Mouse (Mus musculus) liver, embryonic 12.5 days (tissue): ENCODE data around the gene Dnajc17. TPM values are rescaled to one million over a fixed set of nuclear protein-coding genes. Genes with fewer than 3 reads are reported as not detected.

Experiments used
- ATAC-seq: fragments of 200-750 bp; cut with Nextera tagmentation; 2 replicates; pipeline ENCODE4 v1.8.0; 2017; ENCODE audit warnings: moderate number of reproducible peaks, mild to moderate bottlenecking, moderate library complexity
- H3K27ac ChIP-seq: fragments of 300-500 bp; sonication (generic); 2 replicates; pipeline ENCODE4 v1.5.1; 2016; ENCODE audit warnings: mild to moderate bottlenecking
- H3K27me3 ChIP-seq: fragments of 300-500 bp; sonication (generic); replicated peaks from 2 replicates; pipeline ENCODE4 v1.6.1; 2016; ENCODE audit warnings: mild to moderate bottlenecking, moderate library complexity
- H3K36me3 ChIP-seq: fragments of 300-500 bp; sonication (generic); 2 replicates; pipeline ENCODE4 v1.6.1; 2016; ENCODE audit warnings: mild to moderate bottlenecking, moderate library complexity
- H3K4me1 ChIP-seq: fragments of 300-500 bp; sonication (generic); 2 replicates; pipeline ENCODE4 v1.6.1; 2016
- H3K4me2 ChIP-seq: fragments of 300-500 bp; sonication (generic); 2 replicates; pipeline ENCODE4 v1.6.1; 2016; ENCODE audit warnings: mild to moderate bottlenecking, moderate library complexity
- H3K4me3 ChIP-seq: fragments of 300-500 bp; sonication (generic); 2 replicates; pipeline ENCODE4 v1.5.1; 2016; ENCODE audit warnings: mild to moderate bottlenecking, moderate library complexity
- H3K9ac ChIP-seq: fragments of 300-500 bp; sonication (generic); 2 replicates; pipeline ENCODE4 v1.6.1; 2016; ENCODE audit warnings: mild to moderate bottlenecking, moderate library complexity
- H3K9me3 ChIP-seq: fragments of 300-500 bp; sonication (generic); replicated peaks from 2 replicates; pipeline ENCODE4 v1.6.1; 2016; ENCODE audit warnings: mild to moderate bottlenecking, moderate library complexity
- whole genome bisulfite sequencing: fragments of 180-500 bp; shearing (Covaris S2); methylation state at CpG from one replicate; pipeline ENCODE4 v1.1.7; 2016; ENCODE audit not compliant: insufficient replicate concordance; 5-methylcytosine and 5-hydroxymethylcytosine counted together
- polyA plus RNA-seq: library from polyadenylated mRNA; unstranded; fragments of >200 nt; fragmentation: Nextera tagmentation; extraction: Ambion mirVana; gene quantifications from 2 replicates; pipeline ENCODE4 v1.2.1, GENCODE M21; 2016

Dnajc17 gene
- polyA plus RNA-seq, 1 experiment from 2014 or later: 13.2 TPM

DNA sequence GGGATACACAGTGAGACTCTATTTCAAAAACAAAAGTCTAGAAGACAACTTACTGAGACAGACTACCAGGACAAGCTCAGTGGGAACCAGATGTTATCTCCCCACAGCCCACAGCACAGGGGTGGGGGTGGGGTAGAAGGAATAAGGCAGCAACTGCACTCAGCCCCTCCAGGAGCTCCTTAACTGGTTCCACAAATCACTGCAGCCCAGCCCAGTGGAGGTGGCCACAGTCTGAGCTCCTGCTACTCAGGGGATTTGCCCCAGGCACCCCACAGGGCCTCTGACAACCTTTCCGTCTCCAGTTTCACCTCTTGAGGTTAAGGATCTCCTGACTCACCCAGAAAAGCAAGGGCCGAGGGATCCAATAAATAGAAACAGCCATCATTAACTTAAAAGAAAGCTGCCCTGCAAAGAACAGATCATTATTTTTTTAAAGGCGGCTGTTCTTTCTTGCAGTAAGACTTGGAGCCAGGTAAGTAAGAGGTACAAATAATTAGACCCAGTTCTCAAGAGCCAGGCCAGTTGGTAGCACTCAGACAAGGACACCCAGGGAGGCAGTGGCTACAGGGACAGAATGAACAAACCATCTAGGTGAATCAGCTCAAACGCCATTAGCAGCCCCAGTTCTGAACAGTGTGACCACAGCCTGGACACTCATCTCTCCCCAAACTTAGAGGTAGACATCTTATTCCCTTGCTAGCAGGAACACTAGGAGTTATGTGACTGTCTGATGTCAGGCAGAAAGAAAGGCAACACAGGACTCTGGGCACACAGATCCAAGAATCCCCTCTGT, 12.1 kb downstream of the Dnajc17 start:
- H3K9ac ChIP-seq: no peak overlapping the region
- no peak overlapping the region for H3K27ac ChIP-seq
- peaks cover 26% of the 10 kb centered on the region for H3K4me1 ChIP-seq
- WGBS: 55% methylated on average over 4 of the region's 4 CpGs
- H3K4me3 ChIP-seq: no peak overlapping the region
- H3K27me3 ChIP-seq: no peaks in the 10 kb centered on the region
- no peak overlapping the region for H3K4me2 ChIP-seq
- no peak for ATAC-seq
- no peaks in the 10 kb centered on the region for H3K9me3 ChIP-seq
- no peaks in the 10 kb centered on the region for H3K36me3 ChIP-seq

DNA sequence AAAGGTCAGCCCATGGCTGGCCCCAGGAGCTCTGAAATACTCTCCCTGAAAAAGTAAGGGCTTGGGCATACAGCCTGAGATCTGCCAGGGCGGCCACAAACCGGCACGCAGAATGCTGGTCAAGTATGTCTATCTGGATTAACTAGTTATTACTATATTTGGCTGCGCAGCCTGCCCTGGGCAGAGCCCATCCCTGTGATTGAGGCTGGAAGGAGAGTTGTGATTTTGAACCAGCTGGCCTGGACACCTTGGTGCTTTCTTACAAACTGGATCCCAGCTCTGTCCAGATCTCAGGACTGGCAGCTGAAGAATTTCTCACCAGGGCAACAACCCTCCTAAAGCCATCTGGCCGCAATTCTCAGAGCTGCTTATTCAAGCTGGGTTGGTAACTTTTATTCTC, 14.5 kb downstream of the Dnajc17 start:
- Histone ChIP-seq H3K27ac (no peak overlapping the region), H3K9me3 (no peaks in the 10 kb centered on the region), H3K4me3 (no peak overlapping the region), H3K4me2 (no peak overlapping the region), H3K36me3 (no peaks in the 10 kb centered on the region), H3K4me1 (peaks cover 36% of the 10 kb centered on the region), H3K9ac (no peak overlapping the region), H3K27me3 (no peaks in the 10 kb centered on the region)
- ATAC-seq: no peak
- 84% methylated on average over 5 of the region's 5 CpGs for WGBS

GRCm38 (mm10) chr2:119190969-119191368, 17.6 kb downstream of the Dnajc17 start:
- H3K4me3 ChIP-seq: no peak overlapping the region
- H3K4me2 ChIP-seq: no peak overlapping the region
- 73% methylated on average over 5 of the region's 5 CpGs for WGBS
- H3K9me3 ChIP-seq: no peaks in the 10 kb centered on the region
- H3K27ac ChIP-seq: no peak overlapping the region
- peaks cover 22% of the 10 kb centered on the region for H3K4me1 ChIP-seq
- ATAC-seq: no peak
- no peaks in the 10 kb centered on the region for H3K27me3 ChIP-seq
- no peak overlapping the region for H3K9ac ChIP-seq
- no peaks in the 10 kb centered on the region for H3K36me3 ChIP-seq

DNA sequence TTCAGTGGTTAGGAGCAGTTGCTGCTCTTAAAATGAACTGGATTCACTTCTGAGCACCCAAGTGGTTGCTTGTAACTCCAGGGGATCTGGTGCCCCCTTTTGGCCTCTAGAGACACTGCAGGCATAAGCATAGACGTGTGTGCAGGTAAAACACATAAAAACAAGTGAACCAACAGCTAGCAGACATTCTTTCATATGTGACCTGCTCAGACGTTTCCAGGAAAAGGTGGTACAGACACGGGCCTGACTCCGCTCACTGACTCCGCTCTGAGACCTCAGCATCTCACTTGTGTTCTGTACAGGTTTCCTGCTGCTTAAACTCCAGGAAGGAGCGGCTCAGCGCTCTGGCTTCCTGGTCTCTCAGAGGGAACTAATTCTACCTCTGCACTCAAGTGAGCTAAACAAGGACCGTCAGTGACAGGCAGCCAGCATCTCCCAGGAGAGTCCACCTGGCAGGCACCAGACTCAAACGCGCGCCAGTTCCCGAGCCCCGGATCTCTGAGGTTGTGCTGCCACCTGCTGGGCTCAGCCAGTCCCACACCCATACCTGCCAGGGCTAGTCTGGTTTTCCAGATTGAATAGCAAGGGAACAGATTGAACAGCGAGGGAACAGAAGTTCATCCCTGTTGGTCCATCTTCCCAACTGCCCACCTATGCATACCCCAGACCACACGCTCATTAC, 19.4 kb downstream of the Dnajc17 start:
- H3K4me2 ChIP-seq: peak overlapping the region; percentile 90
- no peaks in the 10 kb centered on the region for H3K27me3 ChIP-seq
- peaks cover 11% of the 10 kb centered on the region for H3K36me3 ChIP-seq
- peak overlapping the region; percentile 31; the same call in 1 of the 2 replicates for H3K27ac ChIP-seq
- peaks cover 15% of the 10 kb centered on the region for H3K4me1 ChIP-seq
- 6% methylated on average over 15 of the region's 15 CpGs for WGBS
- ATAC-seq: peak; percentile 84
- H3K9ac ChIP-seq: peak overlapping the region; percentile 47
- peak overlapping the region; percentile 57 for H3K4me3 ChIP-seq
- H3K9me3 ChIP-seq: no peaks in the 10 kb centered on the region

GRCm38 (mm10) chr2:119182914-119183313, 25.7 kb downstream of the Dnajc17 start:
- Histone ChIP-seq H3K9ac (no peak overlapping the region), H3K4me1 (no peaks in the 10 kb centered on the region), H3K27ac (no peak overlapping the region), H3K4me3 (no peak overlapping the region), H3K4me2 (no peak overlapping the region), H3K36me3 (peaks cover 50% of the 10 kb centered on the region), H3K27me3 (no peaks in the 10 kb centered on the region), H3K9me3 (no peaks in the 10 kb centered on the region)
- no peak for ATAC-seq
- WGBS: 76% methylated on average over 7 of the region's 7 CpGs

DNA sequence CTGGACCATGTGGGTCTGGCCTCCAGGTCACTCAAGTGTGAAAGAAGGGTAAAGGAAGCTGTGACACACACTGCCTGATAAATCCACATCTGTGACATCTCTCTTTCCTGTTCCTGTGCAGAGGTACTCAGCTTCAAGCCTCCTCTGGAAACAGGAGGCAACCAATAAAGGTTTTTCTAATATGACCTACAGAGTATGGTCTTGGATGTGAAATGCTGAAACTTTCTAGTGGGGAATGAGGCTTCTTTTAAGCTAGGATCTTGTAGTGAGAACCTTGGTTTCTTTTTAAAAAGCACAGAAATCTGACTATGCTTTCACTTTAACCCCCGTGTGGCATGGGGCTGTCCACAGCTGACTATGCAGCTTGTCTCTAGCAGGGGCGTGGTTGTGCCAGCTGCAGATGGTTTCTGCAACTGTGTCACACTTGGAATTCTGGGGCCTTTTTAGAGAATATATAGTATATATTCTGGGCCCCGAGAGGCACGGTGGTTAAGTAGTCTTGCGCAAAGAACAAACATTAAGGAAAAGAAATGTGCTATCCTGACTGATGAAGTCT, 31.1 kb downstream of the Dnajc17 start:
- Histone ChIP-seq H3K4me3 (no peak overlapping the region), H3K27ac (no peak overlapping the region), H3K27me3 (no peaks in the 10 kb centered on the region), H3K36me3 (peaks cover 33% of the 10 kb centered on the region), H3K4me2 (no peak overlapping the region), H3K4me1 (peaks cover 29% of the 10 kb centered on the region), H3K9ac (no peak overlapping the region), H3K9me3 (no peaks in the 10 kb centered on the region)
- 72% methylated on average over 5 of the region's 5 CpGs for WGBS
- no peak for ATAC-seq

DNA sequence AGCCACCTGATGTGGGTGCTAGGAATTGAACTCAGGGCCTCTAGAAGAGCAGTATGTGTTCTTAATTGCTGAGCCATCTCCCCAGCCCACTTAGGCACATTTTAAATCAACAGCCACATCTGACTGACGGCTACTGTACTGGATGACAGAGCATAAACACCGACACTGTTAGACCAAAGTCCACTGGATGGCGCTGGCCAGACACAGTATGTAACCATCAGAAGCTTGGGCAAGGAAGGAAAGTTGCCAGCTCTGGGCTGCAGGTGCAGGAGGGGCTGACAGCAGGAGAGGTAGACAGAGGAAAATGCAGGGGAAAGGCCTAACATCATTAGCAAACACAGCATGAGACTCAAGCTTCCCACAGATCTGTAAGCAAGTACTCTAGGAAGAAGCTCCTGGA, 31.8 kb downstream of the Dnajc17 start:
- Histone ChIP-seq H3K4me1 (peaks cover 36% of the 10 kb centered on the region), H3K4me3 (no peak overlapping the region), H3K9me3 (no peaks in the 10 kb centered on the region), H3K9ac (no peak overlapping the region), H3K36me3 (peaks cover 33% of the 10 kb centered on the region), H3K4me2 (no peak overlapping the region), H3K27ac (no peak overlapping the region), H3K27me3 (no peaks in the 10 kb centered on the region)
- WGBS: 52% methylated on average over 3 of the region's 3 CpGs
- ATAC-seq: no peak

DNA sequence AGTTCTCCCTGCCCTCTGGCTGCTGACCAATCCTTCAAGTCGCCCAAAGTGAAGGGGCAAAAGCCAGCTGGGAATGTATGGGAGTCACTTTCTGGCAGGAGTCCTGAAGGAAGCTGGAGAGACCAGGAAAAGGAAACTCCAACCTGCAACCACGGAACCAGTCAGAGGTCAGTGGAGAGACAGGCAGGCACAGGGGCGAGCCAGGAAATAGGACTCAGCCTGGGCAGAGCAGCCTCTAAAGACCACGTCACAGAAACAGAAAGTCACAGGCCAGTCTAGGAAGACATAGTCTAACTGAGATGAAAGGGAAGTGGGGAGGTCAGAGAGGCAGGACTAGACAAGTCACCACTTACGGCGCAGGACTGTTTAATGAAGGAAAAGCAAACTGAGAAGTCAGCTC, 33.0 kb downstream of the Dnajc17 start:
- H3K27ac ChIP-seq: no peak overlapping the region
- H3K9ac ChIP-seq: no peak overlapping the region
- H3K27me3 ChIP-seq: no peaks in the 10 kb centered on the region
- no peaks in the 10 kb centered on the region for H3K9me3 ChIP-seq
- H3K4me2 ChIP-seq: no peak overlapping the region
- H3K4me1 ChIP-seq: peaks cover 38% of the 10 kb centered on the region
- 51% methylated on average over 6 of the region's 6 CpGs for WGBS
- no peak for ATAC-seq
- peaks cover 29% of the 10 kb centered on the region for H3K36me3 ChIP-seq
- H3K4me3 ChIP-seq: no peak overlapping the region

DNA sequence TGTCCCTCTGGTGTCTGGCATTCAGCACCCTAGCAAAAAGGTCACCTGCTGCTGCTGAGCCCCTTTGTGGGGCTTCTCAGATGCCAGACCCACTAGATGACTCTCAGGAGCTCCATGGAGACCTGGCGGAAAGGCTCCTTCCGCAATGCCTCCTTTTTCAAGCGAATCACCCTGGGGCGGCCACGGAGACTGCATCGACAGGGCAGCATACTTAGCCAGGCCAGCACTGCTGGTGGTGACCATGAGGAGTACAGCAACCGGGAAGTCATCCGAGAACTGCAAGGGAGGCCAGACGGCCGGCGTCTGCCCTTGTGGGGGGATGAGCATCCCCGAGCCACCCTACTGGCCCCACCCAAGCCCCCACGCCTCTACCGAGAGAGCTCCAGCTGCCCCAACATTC, 33.7 kb downstream of the Dnajc17 start:
- 71% methylated on average over 14 of the region's 14 CpGs for WGBS
- no peak for ATAC-seq

DNA sequence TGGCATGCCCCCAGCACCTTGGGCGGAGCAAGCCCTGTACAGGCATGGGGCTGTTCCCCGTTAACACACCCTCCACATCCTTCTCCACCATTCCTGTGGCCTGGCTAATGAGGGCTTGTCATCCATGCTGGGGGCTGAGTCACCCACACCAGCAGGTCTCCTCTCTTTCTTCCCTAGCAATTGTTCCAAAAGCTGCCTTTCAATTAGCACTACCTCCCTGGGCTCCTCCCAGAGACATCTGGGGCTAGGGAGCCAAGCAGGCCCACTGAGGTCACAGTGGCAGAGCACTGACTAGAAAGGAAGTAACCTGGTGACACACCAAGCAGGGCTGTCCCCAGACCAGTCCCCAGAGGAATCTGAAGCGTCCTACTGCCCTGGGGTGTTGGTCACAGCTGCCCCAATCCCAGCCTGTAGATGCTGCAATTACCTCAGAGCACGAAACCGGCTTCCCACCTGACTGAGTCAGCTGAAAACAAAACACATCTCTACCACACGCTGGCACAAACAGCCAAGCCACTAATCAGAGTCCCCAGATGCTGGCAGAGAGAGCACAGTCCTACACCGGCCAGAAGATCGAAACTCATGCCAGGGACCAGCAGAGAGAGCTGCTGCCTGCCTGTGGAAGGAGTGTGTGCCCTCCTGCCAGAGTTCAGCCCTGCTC, 34.5 kb downstream of the Dnajc17 start, which contains the start of gene Gm14137:
Gene Gm14137, plus strand, starts transcription at position 519 of the 661 bp plus-strand sequence.
- Histone ChIP-seq H3K4me3 (no peak within 1 kb of the TSS), H3K4me2 (no peak within 1 kb of the TSS)
- ATAC-seq: no peak

More for the DNA sequence above, 33.7 kb downstream of the Dnajc17 start:
- Histone ChIP-seq H3K4me2 (no peak overlapping the region), H3K36me3 (peaks cover 23% of the 10 kb centered on the region), H3K27ac (no peak overlapping the region), H3K27me3 (peaks cover 5% of the 10 kb centered on the region; the same call in 1 of the 2 replicates), H3K4me3 (no peak overlapping the region), H3K4me1 (peaks cover 38% of the 10 kb centered on the region), H3K9me3 (no peaks in the 10 kb centered on the region), H3K9ac (no peak overlapping the region)

GRCm38 (mm10) chr2:119172862-119173576, 35.6 kb downstream of the Dnajc17 start:
- Histone ChIP-seq H3K4me3 (no peak overlapping the region), H3K9ac (peak overlapping the region; percentile 55), H3K4me1 (peaks cover 40% of the 10 kb centered on the region), H3K9me3 (no peaks in the 10 kb centered on the region), H3K27me3 (peaks cover 24% of the 10 kb centered on the region), H3K27ac (peak overlapping the region; percentile 58; the same call in 1 of the 2 replicates), H3K36me3 (0 out of 2 replicates have a peak, but pooled peaks cover 10% of the 10 kb centered on the region), H3K4me2 (peak overlapping the region; percentile 50)
- 9% methylated on average over 13 of the region's 13 CpGs for WGBS
- peak; percentile 62 for ATAC-seq

More for the DNA sequence above, 34.5 kb downstream of the Dnajc17 start, which contains the start of gene Gm14137:
- Histone ChIP-seq H3K27me3 (peaks cover 13% of the 10 kb centered on the region; the same call in 1 of the 2 replicates), H3K9ac (no peak within 1 kb of the TSS), H3K4me1 (peaks cover 38% of the 10 kb centered on the region), H3K36me3 (peaks cover 15% of the 10 kb centered on the region; the same call in 1 of the 2 replicates), H3K9me3 (no peaks in the 10 kb centered on the region), H3K27ac (no peak within 1 kb of the TSS)
- 55% methylated on average over 8 of the region's 8 CpGs for WGBS
